Mouse (Mus musculus) embryonic facial prominence, embryonic 11.5 days (tissue): Measurements from ENCODE around the gene Dcaf4. TPM values are rescaled to one million over a fixed set of nuclear protein-coding genes. Genes with fewer than 3 reads are reported as not detected.

Experiments used
- ATAC-seq: fragments of 200-750 bp; cut with Nextera tagmentation; replicated peaks from 2 replicates; pipeline ENCODE4 v1.8.0; 2017; ENCODE audit warnings: low read depth; ENCODE audit not compliant: insufficient number of reproducible peaks, low FRiP score, low TSS enrichment
- DNase-seq: peaks from one replicate; pipeline ENCODE4 v3.0.0-alpha.2; 2015; ENCODE audit warnings: low spot score
- H3K27ac ChIP-seq: fragments of 300-500 bp; sonication (generic); replicated peaks from 2 replicates; pipeline ENCODE4 v1.5.1; 2014; ENCODE audit warnings: mild to moderate bottlenecking, low read depth, low read length, control low read depth
- H3K27me3 ChIP-seq: fragments of 300-500 bp; sonication (generic); 2 replicates; pipeline ENCODE4 v1.6.1; 2014; ENCODE audit warnings: mild to moderate bottlenecking, low read length, moderate library complexity, mixed read lengths; ENCODE audit not compliant: control insufficient read depth, insufficient read depth
- H3K36me3 ChIP-seq: fragments of 300-500 bp; sonication (generic); replicated peaks from 2 replicates; pipeline ENCODE4 v1.6.1; 2014; ENCODE audit warnings: low read depth, mild to moderate bottlenecking, low read length, moderate library complexity, mixed read lengths; ENCODE audit not compliant: control insufficient read depth, insufficient read depth
- H3K4me1 ChIP-seq: fragments of 300-500 bp; sonication (generic); 2 replicates; pipeline ENCODE4 v1.6.1; 2014; ENCODE audit warnings: low read length, mixed read lengths; ENCODE audit not compliant: control insufficient read depth, insufficient read depth
- H3K4me2 ChIP-seq: fragments of 300-500 bp; sonication (generic); 2 replicates; pipeline ENCODE4 v1.6.1; 2014; ENCODE audit warnings: low read depth, mild to moderate bottlenecking, control low read depth, low read length, moderate library complexity
- H3K4me3 ChIP-seq: fragments of 300-500 bp; sonication (generic); 2 replicates; pipeline ENCODE4 v1.5.1; 2014; ENCODE audit warnings: low read depth, low read length, control low read depth
- H3K9ac ChIP-seq: fragments of 300-500 bp; sonication (generic); replicated peaks from 2 replicates; pipeline ENCODE4 v1.6.1; 2014; ENCODE audit warnings: mild to moderate bottlenecking, control low read depth, low read length
- H3K9me3 ChIP-seq: fragments of 300-500 bp; sonication (generic); replicated peaks from 2 replicates; pipeline ENCODE4 v1.6.1; 2016; ENCODE audit warnings: mild to moderate bottlenecking, low read length, inconsistent platforms, mixed read lengths; ENCODE audit not compliant: control insufficient read depth
- WGBS: fragments of 180-500 bp; shearing (Covaris S2); extraction: QIAGEN DNeasy Blood & Tissue Kit; methylation state at CpG from one replicate; pipeline ENCODE4 v1.1.7; 2014; 5-methylcytosine and 5-hydroxymethylcytosine counted together
- polyA plus RNA-seq: library from polyadenylated mRNA; unstranded; fragments of >200 nt; fragmentation: Nextera tagmentation; extraction: Ambion mirVana; gene quantifications from 2 replicates; pipeline ENCODE4 v1.2.1, GENCODE M21; 2014

Dcaf4 gene
- polyA plus RNA-seq, 1 experiment from 2014 or later, result 27.2 TPM

- ATAC-seq, result no peak
- WGBS, result 73% methylated on average over 5 of the region's 5 CpGs
- no peaks in the 10 kb centered on the region for H3K4me1 ChIP-seq
These were observed 36.6 kb upstream of the Dcaf4 start for GRCm38 (mm10) chr12:83483653-83484052.

GRCm38 (mm10) chr12:83484855-83485745 is 35.2 kb upstream of the Dcaf4 start:
- WGBS, result under 1% methylated on average over 24 of the region's 24 CpGs

More at GRCm38 (mm10) chr12:83483653-83484052, 36.6 kb upstream of the Dcaf4 start:
- no peak overlapping the region for H3K27ac ChIP-seq
- no peak for DNase-seq
- peaks cover 15% of the 10 kb centered on the region for H3K27me3 ChIP-seq
- H3K36me3 ChIP-seq, result no peaks in the 10 kb centered on the region
- no peak overlapping the region for H3K9ac ChIP-seq
- H3K4me3 ChIP-seq, result no peak overlapping the region
- H3K4me2 ChIP-seq, result no peak overlapping the region
- no peaks in the 10 kb centered on the region for H3K9me3 ChIP-seq

GRCm38 (mm10) chr12:83485911-83486670 is 34.2 kb upstream of the Dcaf4 start:
- Histone ChIP-seq H3K9me3 (no peaks in the 10 kb centered on the region), H3K4me2 (peak overlapping the region; percentile 99), H3K27me3 (peaks cover 15% of the 10 kb centered on the region), H3K27ac (no peak overlapping the region), H3K36me3 (no peaks in the 10 kb centered on the region), H3K9ac (peak overlapping the region; percentile 71), H3K4me3 (peak overlapping the region; percentile 62), H3K4me1 (no peaks in the 10 kb centered on the region)
- ATAC-seq (no peak), DNase-seq (peak; percentile 52)
- under 1% methylated on average over 51 of the region's 53 CpGs for WGBS

More at GRCm38 (mm10) chr12:83484855-83485745, 35.2 kb upstream of the Dcaf4 start:
- peaks cover 15% of the 10 kb centered on the region for H3K27me3 ChIP-seq
- no peaks in the 10 kb centered on the region for H3K9me3 ChIP-seq
- H3K27ac ChIP-seq, result no peak overlapping the region
- H3K9ac ChIP-seq, result no peak overlapping the region
- ATAC-seq (no peak), DNase-seq (peak; percentile 40)
- H3K4me1 ChIP-seq, result no peaks in the 10 kb centered on the region
- H3K4me2 ChIP-seq, result peak overlapping the region; percentile 99
- H3K36me3 ChIP-seq, result no peaks in the 10 kb centered on the region
- H3K4me3 ChIP-seq, result peak overlapping the region; percentile 62

- H3K4me3 ChIP-seq, result peak overlapping the region; percentile 62
- H3K4me1 ChIP-seq, result no peaks in the 10 kb centered on the region
- WGBS, result under 1% methylated on average over 70 of the region's 73 CpGs
- H3K36me3 ChIP-seq, result no peaks in the 10 kb centered on the region
- H3K9me3 ChIP-seq, result no peaks in the 10 kb centered on the region; the same call in 1 of the 2 replicates
- peaks cover 15% of the 10 kb centered on the region for H3K27me3 ChIP-seq
- H3K27ac ChIP-seq, result peak overlapping the region; percentile 13; the same call in 1 of the 2 replicates
- peak overlapping the region; percentile 99 for H3K4me2 ChIP-seq
- ATAC-seq, result peak; percentile 75
- H3K9ac ChIP-seq, result peak overlapping the region; percentile 71
- DNase-seq, result peak; percentile 56
These were observed 33.4 kb upstream of the Dcaf4 start for GRCm38 (mm10) chr12:83486671-83487461.

- peak within 1 kb of the TSS; percentile 71 for H3K9ac ChIP-seq
- WGBS, result under 1% methylated on average over 31 of the region's 31 CpGs
- H3K4me2 ChIP-seq, result peak within 1 kb of the TSS; percentile 99
- H3K36me3 ChIP-seq, result no peaks in the 10 kb centered on the region
- H3K4me1 ChIP-seq, result no peaks in the 10 kb centered on the region
- H3K4me3 ChIP-seq, result peak within 1 kb of the TSS; percentile 62
- H3K9me3 ChIP-seq, result no peaks in the 10 kb centered on the region; the same call in 1 of the 2 replicates
- peak within 1 kb of the TSS; percentile 13; the same call in 1 of the 2 replicates for H3K27ac ChIP-seq
- peaks cover 15% of the 10 kb centered on the region for H3K27me3 ChIP-seq
- DNase-seq (peak; percentile 95), ATAC-seq (peak; percentile 92)
These were observed 32.7 kb upstream of the Dcaf4 start, which contains the start of gene Dpf3 for GRCm38 (mm10) chr12:83487476-83487991. Gene Dpf3 (minus strand): TSS chr12:83487716.

GRCm38 (mm10) chr12:83488211-83488941 is 31.9 kb upstream of the Dcaf4 start:
- no peaks in the 10 kb centered on the region for H3K4me1 ChIP-seq
- H3K9me3 ChIP-seq, result no peaks in the 10 kb centered on the region; the same call in 1 of the 2 replicates
- H3K27ac ChIP-seq, result no peak overlapping the region
- H3K27me3 ChIP-seq, result peaks cover 15% of the 10 kb centered on the region
- H3K36me3 ChIP-seq, result no peaks in the 10 kb centered on the region
- H3K4me3 ChIP-seq, result peak overlapping the region; percentile 29
- ATAC-seq (no peak), DNase-seq (peak; percentile 33)
- H3K4me2 ChIP-seq, result peak overlapping the region; percentile 99
- H3K9ac ChIP-seq, result peak overlapping the region; percentile 11; the same call in 1 of the 2 replicates
- WGBS, result under 1% methylated on average over 29 of the region's 29 CpGs

GRCm38 (mm10) chr12:83489748-83490147 is 30.5 kb upstream of the Dcaf4 start:
- Histone ChIP-seq H3K4me1 (no peaks in the 10 kb centered on the region), H3K27me3 (peaks cover 13% of the 10 kb centered on the region), H3K27ac (no peak overlapping the region), H3K4me3 (no peak overlapping the region), H3K36me3 (no peaks in the 10 kb centered on the region), H3K4me2 (no peak overlapping the region), H3K9ac (no peak overlapping the region), H3K9me3 (no peaks in the 10 kb centered on the region; the same call in 1 of the 2 replicates)
- 33% methylated on average over 2 of the region's 2 CpGs for WGBS
- ATAC-seq (no peak), DNase-seq (no peak)
